Mouse (Mus musculus) urinary bladder, adult 2 months (tissue): ENCODE data around the gene Ppp1r27. TPM values are rescaled to one million over a fixed set of nuclear protein-coding genes. Genes with fewer than 3 reads are reported as not detected.

ENCODE experiments used
- DNase-seq: peaks from one replicate; pipeline ENCODE4 v3.0.0; 2022; ENCODE audit warnings: low spot score
- polyA plus RNA-seq: library from polyadenylated mRNA; depleted of rRNA; stranded (reverse); fragments of >200 nt; gene quantifications from 2 replicates; pipeline ENCODE4 v1.2.3, GENCODE M21; 2012

Gene Ppp1r27
- polyA plus RNA-seq, 1 experiment, result not detected

GRCm38 (mm10) chr11:120545964-120546363 is 5.0 kb downstream of the Ppp1r27 start:
- DNase-seq, result no peak

DNA sequence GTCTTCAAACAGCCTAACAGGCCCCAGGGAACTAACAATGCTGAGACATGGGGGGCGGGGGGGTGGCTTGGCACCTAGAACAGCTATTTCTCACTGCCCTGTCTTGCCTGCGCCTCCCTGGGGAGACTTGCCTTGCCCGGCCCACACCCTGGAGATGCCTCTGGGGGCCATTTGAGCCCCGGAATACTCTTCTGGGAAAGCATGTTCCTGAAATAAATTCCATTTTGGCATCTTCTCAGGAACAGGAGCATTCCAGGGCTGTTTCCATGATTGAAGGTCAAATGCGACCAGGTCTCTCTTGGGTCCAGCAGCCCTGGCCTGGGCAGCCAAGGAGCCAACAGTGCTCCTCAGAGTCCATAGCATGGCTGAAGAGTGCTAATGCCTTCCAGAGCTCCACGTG is 8.6 kb downstream of the Ppp1r27 start:
- DNase-seq, result no peak

GRCm38 (mm10) chr11:120541907-120542306 is 9.0 kb downstream of the Ppp1r27 start:
- no peak for DNase-seq

DNA sequence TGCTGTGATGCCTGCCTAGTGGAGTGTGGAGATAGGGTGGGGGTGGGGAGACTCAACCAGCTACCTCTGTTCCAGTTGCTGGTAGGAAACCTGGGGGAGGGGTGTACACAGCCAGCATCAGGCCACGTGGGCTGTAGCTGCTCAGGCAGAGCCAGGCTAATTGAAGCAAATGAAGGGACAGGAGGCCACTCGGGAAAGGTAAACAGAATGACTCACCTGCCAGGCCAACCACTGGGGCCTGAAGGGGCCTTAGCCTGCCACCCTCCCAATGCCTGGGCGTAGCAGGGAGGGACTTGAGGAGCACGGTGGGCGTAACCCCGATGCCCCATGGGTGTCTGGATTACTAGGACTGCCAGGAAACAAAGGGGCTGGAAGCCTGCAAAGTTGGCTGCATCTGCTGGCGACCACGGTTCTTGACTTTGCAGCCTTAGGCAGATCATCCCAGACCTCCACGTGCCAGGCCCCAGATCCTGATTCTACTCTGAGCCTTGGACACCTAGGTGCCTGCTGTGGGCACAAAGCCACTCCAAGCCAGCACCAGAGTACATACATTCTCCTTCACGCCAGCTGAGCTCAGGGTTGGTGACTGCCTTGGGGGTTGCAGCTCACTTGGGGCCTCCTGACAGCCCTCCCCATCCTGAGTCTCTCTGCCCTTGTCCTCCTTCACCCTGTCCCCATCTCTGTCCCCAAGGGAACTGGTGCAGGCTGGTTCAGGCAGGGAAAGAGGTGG is 11.5 kb downstream of the Ppp1r27 start:
- DNase-seq, result peak; percentile 48

GRCm38 (mm10) chr11:120538955-120539284 is 12.0 kb downstream of the Ppp1r27 start:
- no peak for DNase-seq

DNA sequence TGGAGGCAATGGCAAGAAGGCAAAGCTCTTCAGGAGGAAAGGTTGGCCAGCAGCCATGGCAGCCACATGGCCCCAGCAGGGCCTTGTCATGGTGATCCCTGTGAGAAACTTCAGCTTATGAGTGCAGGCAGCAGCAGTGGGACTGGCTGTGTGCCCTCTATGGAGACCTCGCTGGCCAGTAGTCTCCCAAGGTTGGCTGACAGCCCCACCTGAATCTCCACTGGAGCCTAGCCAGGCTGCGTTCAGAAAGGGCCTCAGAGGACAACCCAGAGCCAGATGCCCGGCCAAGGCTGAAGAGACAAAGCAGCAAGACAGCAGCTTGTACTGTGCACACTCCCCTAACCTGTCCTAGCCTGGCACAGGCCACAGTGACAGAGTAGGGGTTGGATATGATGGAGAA is 12.4 kb downstream of the Ppp1r27 start:
- DNase-seq, result no peak

GRCm38 (mm10) chr11:120535804-120536203 is 15.1 kb downstream of the Ppp1r27 start:
- no peak for DNase-seq

DNA sequence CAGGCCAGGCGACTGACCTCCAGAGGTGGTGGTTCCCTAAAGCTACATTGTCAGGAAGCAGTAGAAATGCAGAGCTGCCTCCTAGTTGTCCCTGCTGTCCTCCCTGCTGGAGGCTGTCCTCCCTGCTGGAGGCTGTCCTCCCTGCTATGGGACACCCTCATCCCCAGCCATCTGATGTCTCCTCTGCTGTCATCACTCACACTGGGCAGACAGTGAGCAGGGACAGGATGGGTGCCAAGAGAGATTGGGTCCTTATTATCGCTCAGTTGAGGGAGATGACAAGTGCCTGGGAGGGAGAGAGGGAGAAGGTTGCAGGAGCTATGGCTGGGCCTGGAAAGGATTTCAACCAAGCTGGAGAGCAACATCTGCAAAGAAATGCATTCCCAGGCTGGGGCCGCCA is 15.8 kb downstream of the Ppp1r27 start:
- DNase-seq, result no peak

DNA sequence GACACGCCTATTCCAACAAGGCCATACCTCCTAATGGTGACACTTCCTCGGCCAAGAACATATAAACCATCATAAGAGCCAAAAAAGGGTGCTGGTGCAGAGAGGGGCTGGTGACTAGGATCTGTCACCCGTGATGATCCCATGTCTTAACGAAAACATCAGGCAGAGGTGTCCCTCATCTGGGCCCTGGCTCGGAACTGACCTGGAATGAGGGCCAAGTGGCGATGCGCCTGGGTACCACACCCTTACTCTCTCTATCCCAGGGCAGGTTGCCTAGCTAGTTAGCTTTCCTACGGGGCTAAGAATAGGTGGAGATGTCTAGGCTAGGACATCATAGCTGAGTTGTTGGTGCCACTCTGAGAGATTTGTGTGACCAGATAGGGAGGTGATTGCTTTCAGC is 16.8 kb downstream of the Ppp1r27 start:
- no peak for DNase-seq

GRCm38 (mm10) chr11:120531646-120532045 is 19.3 kb downstream of the Ppp1r27 start:
- DNase-seq, result no peak

- peak; percentile 35 for DNase-seq
Measured at GRCm38 (mm10) chr11:120530085-120530964, 20.6 kb downstream of the Ppp1r27 start, which contains the start of gene Gcgr. Gene Gcgr, plus strand, starts transcription at chr11:120530699.

- no peak for DNase-seq
Measured at GRCm38 (mm10) chr11:120528903-120529302, 22.0 kb downstream of the Ppp1r27 start.

DNA sequence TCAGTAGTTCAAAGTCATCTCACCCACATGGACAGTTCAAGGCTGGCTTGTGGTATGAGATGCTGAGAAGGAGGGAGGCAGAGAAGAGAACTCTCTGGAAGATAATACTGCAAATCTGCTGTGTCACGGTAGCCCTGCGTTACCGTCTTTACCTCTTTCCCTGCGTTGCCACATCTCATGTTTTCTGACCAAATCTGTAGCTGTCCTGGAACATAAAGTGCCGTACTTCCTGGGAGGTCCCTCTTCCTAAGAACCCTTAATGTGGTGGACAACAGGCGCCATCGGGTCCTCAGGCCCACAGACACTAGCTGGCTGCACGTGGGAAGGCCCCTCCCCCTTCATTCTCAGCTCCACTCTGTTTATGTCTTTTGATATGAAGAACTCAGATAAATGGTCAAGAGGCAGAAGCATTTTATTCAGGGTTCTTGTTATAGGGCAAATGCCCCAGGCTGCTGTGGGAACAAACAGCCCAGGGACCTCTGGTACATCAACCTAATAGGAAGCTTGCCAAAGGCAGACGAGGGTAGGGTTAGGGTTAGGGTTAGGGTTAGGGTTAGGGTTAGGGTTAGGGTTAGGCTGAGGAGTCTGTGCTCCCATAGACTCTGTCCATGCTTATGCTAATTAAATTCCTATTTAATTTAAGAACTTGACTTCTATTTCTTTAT is 23.1 kb downstream of the Ppp1r27 start:
- DNase-seq, result no peak

GRCm38 (mm10) chr11:120525959-120526358 is 25.0 kb downstream of the Ppp1r27 start:
- DNase-seq, result no peak

DNA sequence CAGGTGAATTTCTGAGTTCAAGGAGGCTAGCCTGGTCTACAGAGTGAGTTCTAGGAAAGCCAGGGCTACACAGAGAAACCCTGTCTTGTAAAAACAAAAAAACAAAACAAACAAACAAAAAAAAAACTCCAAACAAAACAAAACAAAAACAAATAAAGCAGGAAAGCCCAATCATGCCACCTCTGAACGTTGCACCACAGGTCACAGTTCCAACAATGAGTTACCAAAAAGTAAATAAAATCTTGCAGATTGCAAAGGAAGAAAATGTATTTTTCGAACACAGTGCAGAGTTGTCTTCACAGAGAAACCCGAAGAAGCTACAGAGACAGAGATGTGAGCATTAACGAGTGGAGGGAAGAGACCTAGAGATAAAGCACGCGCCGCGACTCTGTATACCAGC is 28.4 kb downstream of the Ppp1r27 start:
- no peak for DNase-seq

GRCm38 (mm10) chr11:120520967-120521540 is 29.9 kb downstream of the Ppp1r27 start:
- DNase-seq, result no peak

DNA sequence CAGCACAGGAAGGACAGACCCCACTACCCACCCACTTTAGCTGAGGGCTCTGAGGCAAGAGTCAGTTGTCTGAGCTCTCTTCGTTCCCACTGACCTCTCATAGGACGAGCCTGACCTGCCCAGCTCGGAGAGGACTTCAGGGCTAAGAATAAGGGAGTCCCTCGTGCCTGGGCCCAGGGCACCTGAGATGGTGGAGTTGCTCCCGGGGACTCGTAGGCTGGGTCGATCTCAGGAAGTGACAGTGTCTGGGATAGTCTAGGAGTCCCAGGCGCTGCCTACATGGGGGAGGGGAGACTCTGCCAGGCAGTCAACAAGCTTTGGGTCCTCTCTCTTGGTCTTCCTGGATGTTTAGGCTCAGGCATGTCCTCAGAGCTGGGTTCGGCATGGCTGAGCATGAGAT is 30.4 kb downstream of the Ppp1r27 start:
- DNase-seq, result no peak

DNA sequence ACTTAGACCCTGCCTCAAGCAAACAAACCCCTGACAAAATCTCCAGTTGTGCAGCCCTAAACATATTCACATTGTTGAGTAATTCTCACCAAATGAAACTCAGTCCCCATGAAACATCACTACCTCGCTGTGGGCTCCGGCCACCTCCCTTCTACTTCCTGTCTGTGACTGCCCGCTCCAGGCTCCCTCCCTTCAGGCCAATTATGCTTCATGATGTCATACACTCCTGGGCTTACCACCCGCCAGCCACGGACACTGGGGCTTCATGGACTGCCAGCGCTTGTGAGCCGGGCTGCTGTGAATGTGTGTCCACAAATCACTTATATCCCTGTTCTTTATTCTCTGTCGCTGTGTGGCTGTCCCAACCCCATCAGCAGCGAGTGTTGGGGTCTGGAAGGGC is 31.2 kb downstream of the Ppp1r27 start:
- DNase-seq, result no peak

DNA sequence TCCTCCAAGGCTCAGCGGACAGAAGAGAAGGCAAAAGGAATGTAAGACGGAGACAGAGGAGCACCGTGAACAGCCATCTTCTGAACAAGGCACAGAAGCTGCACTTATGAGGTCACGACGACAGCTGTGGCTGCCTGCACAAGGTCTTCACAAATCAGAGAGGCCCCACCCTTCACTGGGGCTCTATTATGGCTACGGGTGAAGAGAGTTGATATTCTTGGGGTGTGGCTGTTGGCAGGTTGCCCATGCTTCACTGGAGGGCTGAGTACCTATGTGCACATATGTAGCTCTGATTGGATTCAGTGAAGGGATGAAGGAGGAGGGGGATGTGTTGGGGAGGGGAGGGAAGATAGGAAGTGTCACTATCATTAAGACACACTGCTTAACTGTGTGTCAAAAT is 32.4 kb downstream of the Ppp1r27 start:
- no peak for DNase-seq

- DNase-seq, result no peak
Measured at GRCm38 (mm10) chr11:120518027-120518426, 32.9 kb downstream of the Ppp1r27 start.

DNA sequence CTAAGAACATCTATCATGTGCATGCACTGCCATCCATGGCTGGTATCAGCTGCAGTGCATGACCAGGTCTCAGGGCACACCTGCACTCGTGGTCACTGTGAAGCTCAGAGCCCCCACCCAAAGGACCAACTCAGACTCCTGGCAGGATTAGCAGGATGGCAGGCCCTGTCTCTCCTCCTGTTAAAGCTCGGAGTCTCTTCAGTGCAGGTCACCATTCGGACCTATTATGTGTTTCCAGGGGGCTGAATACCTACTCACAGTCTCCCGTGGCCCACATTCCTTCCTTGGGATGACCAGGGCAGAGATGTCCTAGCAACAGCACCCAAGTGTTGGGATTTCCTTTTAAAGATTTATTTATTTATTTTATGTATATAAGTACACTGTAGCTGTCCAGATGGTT is 33.8 kb downstream of the Ppp1r27 start:
- no peak for DNase-seq

GRCm38 (mm10) chr11:120515611-120516010 is 35.3 kb downstream of the Ppp1r27 start:
- DNase-seq, result peak; percentile 80
